Mouse (Mus musculus): Measurements from ENCODE around the gene Hs6st3.
"Not testable (repeated sequence)": the region's sequence is repeated elsewhere in the genome, so short reads cannot be mapped to it uniquely, and the experiment has no call there.

Gene Hs6st3

GRCm38 (mm10) chr14:119248001-119248607, 110.0 kb downstream of the Hs6st3 start:
- DNase-seq (ENCODE audit: low read depth, low spot score), result no peak

- DNase-seq (ENCODE audit: low read depth, low spot score), result no peak
Observed at GRCm38 (mm10) chr14:119250353-119250752, 112.2 kb downstream of the Hs6st3 start.

DNA sequence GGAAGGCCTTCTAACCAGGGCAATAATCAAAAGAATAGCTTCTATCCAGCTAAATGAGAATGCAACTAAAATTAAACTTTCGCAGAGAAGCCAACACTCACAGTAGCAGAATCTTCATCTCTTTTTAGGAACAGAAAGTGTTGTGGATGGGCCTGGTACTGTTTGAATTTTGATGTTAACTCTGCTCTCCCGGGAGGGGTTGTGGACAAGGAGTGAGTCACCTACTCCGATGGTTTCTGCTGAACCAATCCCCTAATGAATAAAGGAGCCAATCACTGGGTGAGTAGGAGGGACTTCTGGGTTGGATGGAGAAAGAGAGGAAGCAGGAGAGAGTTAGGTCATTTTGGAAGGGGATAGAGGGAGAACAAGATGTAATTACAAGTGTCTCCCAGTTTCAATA, 117.3 kb downstream of the Hs6st3 start:
- DNase-seq (ENCODE audit: low read depth, low spot score), result no peak

GRCm38 (mm10) chr14:119257072-119257471, 118.9 kb downstream of the Hs6st3 start:
- DNase-seq (ENCODE audit: low read depth, low spot score), result no peak

GRCm38 (mm10) chr14:119260176-119260962, 122.2 kb downstream of the Hs6st3 start:
- no peak for DNase-seq (ENCODE audit: low read depth, low spot score)

DNA sequence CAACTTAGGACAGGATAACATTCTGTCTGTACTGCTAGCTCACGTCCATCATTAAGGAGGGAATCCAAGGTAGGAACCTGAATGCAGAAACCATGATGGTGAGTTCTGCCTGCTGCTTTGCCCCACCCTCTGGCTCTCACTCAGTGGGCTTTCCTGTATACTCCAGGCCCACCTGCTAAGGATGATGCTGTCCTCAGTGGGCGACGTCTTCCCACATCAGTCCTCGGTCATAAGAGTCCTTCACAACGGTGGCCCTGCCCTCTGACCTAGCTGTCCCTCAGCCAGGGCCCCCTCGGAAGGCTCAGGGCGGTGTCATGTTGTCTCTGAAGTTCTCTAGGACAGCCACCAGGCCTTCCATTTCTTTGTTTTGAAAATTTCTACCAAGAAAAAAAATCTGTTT, 128.2 kb downstream of the Hs6st3 start:
- DNase-seq (ENCODE audit: low read depth, low spot score), result no peak

GRCm38 (mm10) chr14:119273088-119273487, 134.9 kb downstream of the Hs6st3 start:
- no peak for DNase-seq (ENCODE audit: low read depth, low spot score)

DNA sequence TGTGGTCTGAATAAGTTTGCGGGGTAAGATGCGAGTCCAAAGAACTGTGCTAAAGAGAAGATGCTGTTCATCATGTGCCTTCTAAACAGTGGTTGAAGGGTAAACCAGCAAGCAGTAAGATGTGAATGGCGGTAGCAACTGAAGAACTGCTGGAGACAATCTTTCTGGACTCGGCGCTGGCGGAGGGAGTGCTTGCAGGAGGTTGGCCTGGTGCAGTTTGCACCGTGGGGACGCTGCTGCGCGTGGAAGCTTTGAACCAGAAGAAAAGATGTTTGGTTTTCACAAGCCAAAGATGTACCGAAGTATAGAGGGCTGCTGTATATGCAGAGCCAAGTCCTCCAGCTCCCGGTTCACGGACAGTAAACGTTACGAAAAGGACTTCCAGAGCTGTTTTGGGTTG, 140.0 kb downstream of the Hs6st3 start:
- DNase-seq (ENCODE audit: low read depth, low spot score), result not testable (repeated sequence)

GRCm38 (mm10) chr14:119283951-119284350, 145.8 kb downstream of the Hs6st3 start:
- no peak for DNase-seq (ENCODE audit: low read depth, low spot score)

- DNase-seq (ENCODE audit: low read depth, low spot score), result no peak
Observed at GRCm38 (mm10) chr14:119289668-119290067, 151.5 kb downstream of the Hs6st3 start.

GRCm38 (mm10) chr14:119294071-119294470, 155.9 kb downstream of the Hs6st3 start:
- DNase-seq (ENCODE audit: low read depth, low spot score), result no peak

DNA sequence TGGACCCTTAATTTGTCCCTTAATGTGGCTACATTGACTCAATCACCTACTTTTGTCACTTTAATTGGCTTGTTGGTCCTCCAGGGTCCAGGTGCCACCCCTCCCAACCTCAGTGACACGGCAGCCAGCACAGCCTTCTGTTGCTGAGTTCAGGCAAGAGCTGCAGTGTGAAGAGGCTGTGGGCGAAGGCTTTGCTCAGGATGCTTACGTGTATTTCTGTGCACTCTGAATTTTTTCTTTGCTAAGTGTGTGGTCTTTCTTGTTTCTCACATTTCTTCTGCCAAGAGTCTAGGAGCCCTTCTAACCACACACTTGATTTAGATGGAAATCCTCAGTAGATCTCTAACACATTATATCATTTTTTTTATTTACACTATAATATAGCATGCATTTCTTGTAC, 168.3 kb downstream of the Hs6st3 start:
- DNase-seq (ENCODE audit: low read depth, low spot score), result no peak

GRCm38 (mm10) chr14:119318379-119318778, 180.2 kb downstream of the Hs6st3 start:
- DNase-seq (ENCODE audit: low read depth, low spot score), result no peak

GRCm38 (mm10) chr14:119347236-119347635, 209.1 kb downstream of the Hs6st3 start:
- DNase-seq (ENCODE audit: low read depth, low spot score), result no peak

DNA sequence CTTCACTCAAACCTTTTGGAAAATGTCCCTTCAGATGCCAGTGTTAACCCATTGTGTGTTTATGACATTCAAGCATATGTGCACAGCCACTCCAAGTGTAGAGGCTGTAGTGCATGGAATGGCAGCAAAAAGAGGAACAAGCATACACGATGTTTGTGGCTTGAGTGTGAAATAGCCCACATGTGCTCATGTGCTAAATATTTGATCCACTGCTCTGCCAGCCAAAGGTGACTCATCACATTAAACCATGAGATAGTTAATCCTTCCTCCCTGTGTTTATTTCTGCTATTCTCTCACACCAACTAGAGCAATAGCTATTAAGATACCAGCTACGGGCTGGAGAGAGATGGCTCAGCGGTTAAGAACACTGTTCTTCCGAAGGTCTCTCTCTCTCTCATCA, 223.3 kb downstream of the Hs6st3 start:
- DNase-seq (ENCODE audit: low read depth, low spot score), result no peak

DNA sequence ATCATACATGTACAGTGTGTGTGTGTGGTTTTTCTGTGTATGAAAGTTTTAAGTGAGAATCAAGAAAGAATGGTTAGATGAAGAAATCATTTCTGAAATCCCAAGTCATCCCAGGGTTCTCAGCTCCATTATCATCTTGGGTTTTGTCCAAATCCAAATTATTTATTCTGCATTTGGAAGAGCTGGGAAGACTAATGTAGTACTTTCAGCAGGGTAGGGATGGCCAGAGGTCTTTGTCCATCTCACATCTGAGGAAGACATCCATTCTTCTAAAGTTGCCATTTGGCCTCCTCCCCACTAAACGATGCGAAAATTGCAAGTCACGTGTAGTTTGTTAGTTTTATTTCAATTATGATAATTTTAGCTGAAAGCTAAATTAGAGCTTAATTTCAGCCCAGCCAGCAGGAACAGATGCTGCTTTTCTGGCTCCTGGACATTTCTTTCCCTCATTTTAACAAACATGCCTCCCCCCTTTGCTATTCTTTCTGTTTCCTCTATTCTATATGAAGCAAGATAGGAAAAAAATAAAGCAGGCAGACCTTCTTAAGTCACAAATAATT, 229.8 kb downstream of the Hs6st3 start:
- no peak for DNase-seq (ENCODE audit: low read depth, low spot score)

GRCm38 (mm10) chr14:119369274-119369673, 231.1 kb downstream of the Hs6st3 start:
- no peak for DNase-seq (ENCODE audit: low read depth, low spot score)

DNA sequence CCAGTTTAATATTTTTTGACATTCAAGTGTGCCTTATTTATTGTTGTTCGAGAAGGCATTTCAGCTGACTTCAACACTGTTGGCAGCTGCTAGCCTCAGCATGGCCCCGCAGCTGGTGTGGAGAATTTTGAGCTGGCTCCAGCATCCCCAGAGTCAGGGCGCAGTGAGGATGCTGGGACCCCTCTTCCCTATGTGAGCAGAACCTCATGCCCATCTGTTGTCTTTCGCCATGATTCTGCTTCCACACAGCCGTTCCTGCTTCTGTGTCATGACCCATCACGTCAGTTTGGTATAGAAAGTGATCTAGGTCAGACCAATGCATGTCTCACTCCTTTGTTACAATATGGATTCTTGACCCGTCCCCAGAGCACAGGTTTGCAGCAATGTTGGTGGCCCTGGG, 231.9 kb downstream of the Hs6st3 start:
- no peak for DNase-seq (ENCODE audit: low read depth, low spot score)

- DNase-seq (ENCODE audit: low read depth, low spot score), result no peak
Observed at GRCm38 (mm10) chr14:119379303-119379702, 241.2 kb downstream of the Hs6st3 start.

DNA sequence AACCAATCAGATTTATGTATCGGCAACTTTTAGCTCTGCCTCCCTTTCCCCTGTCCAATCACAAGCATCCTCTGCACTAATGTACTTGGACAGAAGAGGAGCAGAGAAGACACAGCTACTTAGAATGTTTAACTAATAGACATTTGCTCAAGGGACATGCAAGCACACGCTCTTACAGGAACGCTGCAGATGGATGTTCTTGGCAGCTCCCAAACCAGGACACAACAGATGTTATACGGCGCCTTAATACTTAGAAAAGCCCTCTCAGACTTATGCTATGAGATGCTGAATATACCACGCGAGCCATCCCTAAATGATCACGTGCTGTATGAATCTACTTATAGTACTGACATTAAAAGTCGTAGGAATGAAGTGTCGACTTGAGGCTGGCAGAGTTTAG, 263.5 kb downstream of the Hs6st3 start:
- DNase-seq (ENCODE audit: low read depth, low spot score), result no peak

DNA sequence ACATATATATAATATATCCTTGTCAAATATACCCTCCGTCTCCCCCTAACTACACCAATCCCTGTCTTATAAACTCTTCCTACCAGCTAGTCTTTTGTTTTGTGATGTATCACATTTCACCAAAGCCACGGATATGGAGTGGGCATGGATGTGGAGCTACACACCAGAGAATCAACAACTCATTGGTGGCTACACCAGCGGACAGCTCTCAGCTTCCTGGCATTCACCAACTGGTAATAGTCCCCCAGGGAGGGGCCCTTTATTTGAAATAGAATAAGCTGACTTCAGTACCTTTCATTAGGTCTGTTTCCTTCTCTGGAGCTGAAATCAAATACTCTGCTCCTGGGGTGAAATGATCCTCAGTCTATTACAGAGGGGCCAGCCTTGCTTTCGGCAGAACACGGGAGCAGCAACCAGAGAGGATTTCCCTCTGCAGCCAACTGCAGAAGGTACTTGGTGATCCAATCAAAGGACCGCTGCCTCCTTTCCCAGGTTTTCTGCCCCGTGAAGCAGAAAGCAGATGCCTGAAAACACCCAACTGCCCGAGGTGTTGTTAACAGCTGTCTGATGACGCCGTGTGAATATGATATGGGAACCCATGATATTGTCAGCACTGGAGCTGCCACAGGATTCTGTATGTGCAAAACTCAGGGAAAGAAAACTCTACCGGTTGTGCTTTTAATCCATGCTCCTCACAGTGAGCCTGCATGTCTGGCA, 271.4 kb downstream of the Hs6st3 start:
- DNase-seq (ENCODE audit: low read depth, low spot score), result no peak

GRCm38 (mm10) chr14:119422894-119423293, 284.8 kb downstream of the Hs6st3 start:
- DNase-seq (ENCODE audit: low read depth, low spot score), result no peak
